ENCODE assay signal across 8 mouse cellular contexts in genomic region chr19:47836701-47837526, GRCm38 (mm10). TPM values are rescaled to one million over a fixed set of nuclear protein-coding genes. Genes with fewer than 3 reads are reported as not detected.
DNase-seq lines count a peak whose midpoint lies in the region; ATAC-seq lines count a peak whose summit lies in the region.

No protein-coding gene starts in this region.

- peak overlapping the region; percentile 51 for H3K9ac ChIP-seq in hindbrain, embryonic 14.5 days

- intact Hi-C loops in left cerebral cortex, postnatal 10 days (cut with DNase I), result no loop called here

- H3K27me3 ChIP-seq in hindbrain, embryonic 14.5 days (ENCODE audit: control insufficient read depth, insufficient read depth, low read length), result no peaks in the 10 kb centered on the region

- H3K27ac ChIP-seq in hindbrain, embryonic 14.5 days, result no peak overlapping the region

- peak overlapping the region; percentile 57 for H3K4me3 ChIP-seq in hindbrain, embryonic 14.5 days (replicated peaks; ENCODE audit: low read length)

- H3K4me1 ChIP-seq in hindbrain, embryonic 14.5 days (replicated peaks; ENCODE audit: control insufficient read depth, insufficient read depth, low read length), result 0 out of 2 replicates have a peak, but pooled peaks cover 3% of the 10 kb centered on the region

- H3K36me3 ChIP-seq in hindbrain, embryonic 14.5 days (replicated peaks; ENCODE audit: control insufficient read depth, insufficient read depth), result no peaks in the 10 kb centered on the region

- peak; percentile 93 for ATAC-seq in hindbrain, embryonic 14.5 days (ENCODE audit: low FRiP score)
- peak; percentile 96 for ATAC-seq in megakaryocyte, adult 5-6 weeks (ENCODE audit: poor library complexity, severe bottlenecking)

- no peaks in the 10 kb centered on the region for H3K9me3 ChIP-seq in hindbrain, embryonic 14.5 days (ENCODE audit: control insufficient read depth, low read length)

- peak overlapping the region; percentile 82 for H3K4me2 ChIP-seq in hindbrain, embryonic 14.5 days (replicated peaks)

- whole genome bisulfite sequencing in hindbrain, embryonic 14.5 days, result 3% methylated on average over 47 of the region's 49 CpGs

- peak; percentile 74 for DNase-seq in R1 (ENCODE audit: low read depth, low spot score)
- peak; percentile 32 for DNase-seq in cerebellum, adult 9-11 months
- DNase-seq in frontal cortex, postnatal 14 days (ENCODE audit: low spot score in 2 of 2), result peak; percentile 41 to 52
- DNase-seq in hindbrain, embryonic 14.5 days (ENCODE audit: low spot score), result peak; percentile 78
- DNase-seq in left cerebral cortex, postnatal 10 days (ENCODE audit: extremely low spot score in 1 of 2, low spot score in 2 of 2), result peak; percentile 16 to 73
- DNase-seq in retina, postnatal 7 days (ENCODE audit: low read depth, low spot score), result peak; percentile 47
- DNase-seq in yolk sac, embryonic 10.5 days (ENCODE audit: low spot score), result peak; percentile 74

RNA-seq across cellular contexts. Expression of gene Gsto1, which starts 17.9 kb away (rescaled TPM):
- 127 and 135 TPM in 2 replicates for polyA plus RNA-seq in hindbrain, embryonic 14.5 days (2014; fragmentation: Nextera tagmentation; extraction: Ambion mirVana)
- total RNA-seq in left cerebral cortex, postnatal 10 days (2021), result 10 to 100 TPM; 74.4 TPM
- 159 and 168 TPM in 2 replicates for total RNA-seq in megakaryocyte, adult 5-6 weeks (2015)
- 75.9 and 92.0 TPM in 2 replicates for total RNA-seq in megakaryocyte, adult 5-6 weeks (2017)

RNA-seq across cellular contexts. Expression of gene Gsto2, which starts 28.4 kb away (rescaled TPM):
- 1.2 and 1.3 TPM in 2 replicates for polyA plus RNA-seq in hindbrain, embryonic 14.5 days (2014; fragmentation: Nextera tagmentation; extraction: Ambion mirVana)
- 1 to 10 TPM in 1 of 2 experiments, under 1 TPM in 1; 0.75 to 1.2 TPM for total RNA-seq in left cerebral cortex, postnatal 10 days (2021)
- not detected in 2 replicates for total RNA-seq in megakaryocyte, adult 5-6 weeks (2015)
- total RNA-seq in megakaryocyte, adult 5-6 weeks (2017), result not detected in 2 replicates
